Mouse (Mus musculus): ENCODE data around the gene Crmp1.

Crmp1 gene

DNA sequence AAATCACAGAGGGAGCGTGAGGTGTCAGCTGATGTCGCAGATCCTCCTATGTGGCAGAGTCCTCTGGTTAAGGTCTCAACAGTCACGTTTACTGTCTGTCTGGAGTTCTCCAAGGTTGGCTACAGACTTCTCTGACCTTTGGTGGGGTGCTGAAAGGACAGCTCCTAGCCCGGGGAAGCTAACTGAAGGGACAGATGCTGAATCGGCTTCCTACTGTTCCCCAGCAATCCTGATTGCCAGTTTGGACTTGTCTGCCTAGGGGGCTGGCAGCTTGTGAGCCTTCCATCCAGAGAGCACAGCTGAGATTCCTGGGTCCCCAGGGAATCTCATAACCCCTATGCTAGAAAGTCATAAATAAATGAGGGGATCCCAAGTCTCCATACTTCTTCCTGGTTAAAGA is 1.2 kb upstream of the Crmp1 start:
- no peak for DNase-seq (ENCODE audit: low spot score in 2 of 2)

DNA sequence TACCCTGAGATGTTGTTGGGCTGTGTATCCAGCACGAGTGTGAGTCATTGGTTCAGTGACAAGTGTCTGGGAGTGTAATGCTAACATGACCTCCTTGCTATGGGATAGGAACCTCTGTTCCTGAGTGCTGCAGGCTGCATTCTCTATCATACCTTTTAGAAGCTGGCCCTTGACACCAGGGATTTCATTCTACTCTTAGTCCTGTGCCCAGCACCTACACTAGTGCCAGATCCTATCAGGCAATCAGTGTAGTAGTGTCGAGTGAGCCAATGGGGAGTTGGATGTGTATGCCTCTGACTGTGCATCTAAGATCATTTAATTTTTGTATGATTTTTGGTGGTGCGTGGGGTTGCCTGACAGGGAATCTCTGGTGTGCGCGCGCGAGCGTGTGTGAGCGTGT is 516 bp upstream of the Crmp1 start:
- no peak for DNase-seq (ENCODE audit: low spot score in 2 of 2)

DNA sequence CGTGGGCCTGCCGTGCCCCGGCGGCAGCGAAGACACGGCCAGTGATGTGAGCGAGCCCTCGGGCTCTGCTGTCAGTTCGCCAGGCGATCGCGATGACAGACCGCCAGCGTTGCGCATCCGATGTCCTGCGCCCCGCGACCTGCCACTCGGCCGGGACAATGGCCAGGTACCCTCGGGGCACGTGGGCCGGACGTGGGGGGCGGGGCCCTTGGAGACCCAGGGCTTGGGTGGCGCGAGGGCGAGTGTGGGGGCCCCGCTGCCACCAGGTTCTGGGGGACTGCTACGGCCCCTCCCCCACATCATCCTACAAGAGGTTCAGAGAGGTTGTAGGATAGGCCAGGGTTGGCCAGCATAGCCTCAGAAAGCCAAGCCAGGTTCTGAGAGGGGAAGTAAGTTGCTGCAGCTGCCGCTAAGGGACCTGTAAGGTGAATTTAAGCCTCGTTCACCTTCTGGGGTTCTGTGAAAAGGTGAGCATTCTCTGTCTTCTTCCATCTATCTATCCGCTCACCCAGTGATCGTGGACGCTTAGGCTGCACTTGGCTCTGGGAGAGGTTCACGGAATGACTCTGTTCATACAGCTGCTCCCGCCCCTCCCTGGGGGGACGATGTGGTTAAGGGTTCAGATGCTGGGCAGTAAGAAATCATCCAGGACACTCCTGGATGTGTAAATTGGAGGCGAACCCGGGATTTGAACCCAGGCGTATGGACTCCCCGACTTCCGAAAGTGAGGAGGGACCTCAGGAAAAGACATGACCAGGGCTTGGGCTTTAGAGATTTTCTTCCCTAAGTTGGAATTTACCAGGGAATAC is 824 bp downstream of the Crmp1 start:
- no peak for DNase-seq (ENCODE audit: low spot score in 2 of 2)

DNA sequence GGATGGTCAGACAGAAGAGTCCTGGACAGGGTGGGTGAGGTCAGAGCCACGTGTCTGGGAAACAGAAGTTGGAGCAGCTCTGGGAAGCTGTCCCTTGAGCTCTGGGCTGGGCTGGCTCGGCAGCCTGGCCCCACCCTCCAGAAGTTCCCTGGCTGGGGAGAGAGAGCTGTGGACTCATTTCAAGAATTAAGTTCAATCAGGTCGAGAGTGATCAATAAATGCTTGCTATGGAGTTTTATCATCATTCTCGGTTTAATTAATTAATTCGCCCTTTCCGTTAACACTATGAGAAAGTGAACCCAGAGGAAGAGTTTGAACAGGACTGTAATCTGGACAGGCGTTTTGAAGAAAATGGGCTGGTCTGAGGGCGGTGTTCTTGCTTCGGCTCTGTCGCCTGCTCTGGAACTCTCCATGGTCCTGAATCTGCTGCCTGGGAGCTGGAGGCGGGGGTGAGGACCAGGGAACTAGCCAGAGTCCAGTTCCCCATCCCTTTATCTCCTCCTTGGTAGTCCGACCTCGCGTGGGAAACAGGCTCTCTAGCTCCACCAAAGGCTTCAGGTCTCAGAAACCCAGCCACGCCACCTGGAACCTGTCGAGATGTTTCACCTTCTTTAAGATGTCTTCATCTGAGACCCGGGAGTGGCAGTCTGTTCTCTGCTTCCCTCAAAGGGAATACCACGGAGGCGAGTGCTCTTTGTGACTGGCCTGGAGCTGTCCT is 1.6 kb downstream of the Crmp1 start:
- peak in 1 of 2 experiments; percentile 13 for DNase-seq (ENCODE audit: low spot score in 2 of 2)

DNA sequence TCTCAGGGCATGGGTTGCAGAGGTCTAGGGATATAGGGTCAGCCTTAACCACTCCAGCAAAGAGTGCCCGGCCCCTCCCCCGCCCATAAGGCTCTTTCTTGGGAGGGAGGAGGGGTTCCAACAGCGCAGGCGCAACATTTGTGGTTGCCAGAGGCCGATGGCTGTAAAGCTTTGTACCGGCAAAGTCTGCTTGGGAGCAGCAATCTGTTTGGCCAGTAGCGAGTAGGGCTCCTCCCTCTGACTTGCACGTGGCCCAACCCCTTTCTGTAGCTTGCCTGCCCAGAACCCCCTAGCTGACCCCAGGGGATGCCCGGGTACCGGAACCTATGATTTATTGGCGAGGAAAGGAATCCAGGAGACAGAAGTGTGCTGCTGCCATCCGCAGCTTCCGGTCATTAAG is 2.4 kb downstream of the Crmp1 start:
- no peak for DNase-seq (ENCODE audit: low spot score in 2 of 2)

DNA sequence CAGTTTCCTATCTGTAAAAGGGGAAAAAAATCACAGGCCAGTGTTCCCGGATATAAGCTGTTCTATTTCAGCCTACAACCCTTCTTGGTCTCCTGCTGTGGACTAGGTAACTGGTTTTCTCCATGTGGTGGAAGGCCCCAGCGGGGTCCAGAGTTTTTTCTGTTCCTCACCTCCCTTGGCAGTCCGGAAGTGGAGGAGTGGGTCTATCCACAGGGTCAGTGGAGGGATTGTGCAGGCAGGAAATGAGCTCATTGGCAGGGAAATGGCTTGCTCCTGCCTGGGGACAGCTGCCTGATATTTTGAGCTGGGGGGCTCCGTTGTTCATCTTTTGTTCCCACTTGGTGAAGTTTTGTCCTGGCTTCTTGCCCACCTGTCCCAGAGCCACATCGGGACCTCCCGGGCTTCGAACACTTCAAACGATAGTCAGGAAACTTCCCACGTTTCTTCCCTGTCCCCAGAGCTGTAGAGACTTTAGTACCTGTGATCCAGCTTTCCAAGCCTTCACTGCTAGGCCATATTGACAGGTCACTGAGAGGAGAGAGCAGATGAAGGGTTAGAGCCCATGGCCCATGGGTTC is 3.0 kb downstream of the Crmp1 start:
- no peak for DNase-seq (ENCODE audit: low spot score in 2 of 2)

DNA sequence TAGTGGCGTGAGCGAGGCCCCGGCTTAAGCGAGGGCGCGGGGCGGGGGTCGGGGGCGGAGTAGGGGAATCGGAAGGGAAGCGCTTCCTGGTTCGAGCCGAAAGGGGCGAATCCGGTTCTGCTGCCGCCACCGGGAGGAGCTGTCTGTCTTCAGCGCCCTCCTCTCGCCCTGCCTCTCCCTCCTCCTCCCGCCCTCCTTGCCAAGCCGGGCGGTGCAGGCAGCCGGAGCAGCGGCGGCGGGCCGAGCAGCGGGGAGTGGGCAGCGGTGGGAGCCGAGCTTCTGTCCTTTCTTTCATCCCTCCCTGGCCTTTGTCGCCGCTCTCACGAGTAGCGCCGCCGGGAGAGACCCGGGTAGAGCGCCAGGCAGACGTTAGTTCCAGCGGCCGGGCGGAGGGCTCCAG is 3.9 kb downstream of the Crmp1 start:
- no peak for DNase-seq (ENCODE audit: low spot score in 2 of 2)

DNA sequence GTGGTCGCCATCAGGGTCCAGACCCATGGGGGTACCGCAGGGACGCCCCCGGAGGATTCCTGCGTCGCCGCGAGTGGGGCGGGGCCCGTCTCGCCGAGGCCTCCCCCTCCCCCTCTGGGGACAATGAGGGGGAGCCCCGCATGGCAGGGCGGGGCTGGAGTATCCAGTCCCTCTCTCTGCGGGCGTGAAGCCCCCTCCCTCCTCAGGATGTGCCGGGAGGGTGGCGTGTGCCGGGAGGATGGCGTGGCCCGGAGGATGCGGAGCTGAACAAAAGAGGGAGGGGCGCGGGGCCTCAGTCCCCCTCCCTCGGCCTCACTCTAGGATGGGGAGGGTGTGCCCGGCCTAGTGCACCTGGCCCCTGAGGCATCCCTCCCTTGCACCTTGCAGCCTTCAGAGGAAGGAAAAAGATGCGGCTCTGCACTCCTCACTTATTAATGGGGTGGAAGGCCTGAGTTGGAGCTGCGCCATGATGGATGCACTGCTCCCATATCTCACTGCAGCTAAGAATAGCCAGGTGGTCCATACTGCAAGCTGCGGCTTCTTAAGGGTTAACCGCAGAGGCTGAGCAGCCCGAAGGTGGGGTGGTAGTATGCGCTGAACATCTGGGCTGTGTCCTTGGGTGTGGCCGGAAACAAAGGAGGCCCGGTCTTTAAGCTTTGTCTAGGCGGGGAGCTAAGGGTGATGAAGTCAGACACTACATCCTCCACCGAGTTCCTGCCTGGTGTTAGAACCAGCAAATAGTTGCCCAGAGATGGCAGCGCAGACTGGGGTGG is 4.6 kb downstream of the Crmp1 start:
- DNase-seq (ENCODE audit: low spot score in 2 of 2), result no peak

DNA sequence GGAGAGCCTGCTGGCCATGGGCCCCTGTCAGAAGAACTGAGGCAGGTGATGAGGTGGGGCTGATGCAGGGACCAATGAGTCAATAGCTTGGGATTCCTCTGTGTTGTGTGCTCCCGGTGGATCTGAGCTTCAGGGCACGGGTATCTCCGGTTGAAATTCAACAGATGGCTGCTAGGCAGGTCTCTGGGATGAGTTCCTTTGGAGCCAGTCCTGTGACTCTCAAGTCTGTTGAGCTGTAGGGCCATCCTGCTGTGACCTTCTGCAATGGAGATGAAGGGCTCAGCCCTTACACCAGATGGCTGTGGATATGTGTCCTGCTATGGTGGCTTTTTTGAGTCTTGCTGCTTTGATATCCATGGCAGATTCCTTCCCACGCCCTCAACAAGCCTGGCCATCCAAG is 5.7 kb downstream of the Crmp1 start:
- no peak for DNase-seq (ENCODE audit: low spot score in 2 of 2)

DNA sequence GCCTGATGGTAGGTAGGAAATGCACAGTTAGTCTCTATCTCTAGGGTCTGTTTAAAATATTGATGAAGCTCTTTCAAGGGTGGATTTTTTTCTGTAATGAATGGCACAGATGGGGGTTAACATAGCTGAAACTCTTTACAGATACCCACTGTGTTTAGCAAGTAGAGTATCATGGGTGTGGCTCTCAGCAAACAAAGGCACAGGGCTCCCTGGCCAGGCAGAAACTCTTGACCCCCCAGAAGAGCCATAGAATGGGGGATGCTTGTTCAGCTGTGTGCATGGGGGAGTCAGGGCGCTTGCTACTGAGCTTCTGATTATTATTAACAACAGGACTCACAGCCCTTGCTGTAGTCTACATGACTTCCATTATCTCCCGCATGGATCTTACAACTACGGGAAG is 7.1 kb downstream of the Crmp1 start:
- no peak for DNase-seq (ENCODE audit: low spot score in 2 of 2)

DNA sequence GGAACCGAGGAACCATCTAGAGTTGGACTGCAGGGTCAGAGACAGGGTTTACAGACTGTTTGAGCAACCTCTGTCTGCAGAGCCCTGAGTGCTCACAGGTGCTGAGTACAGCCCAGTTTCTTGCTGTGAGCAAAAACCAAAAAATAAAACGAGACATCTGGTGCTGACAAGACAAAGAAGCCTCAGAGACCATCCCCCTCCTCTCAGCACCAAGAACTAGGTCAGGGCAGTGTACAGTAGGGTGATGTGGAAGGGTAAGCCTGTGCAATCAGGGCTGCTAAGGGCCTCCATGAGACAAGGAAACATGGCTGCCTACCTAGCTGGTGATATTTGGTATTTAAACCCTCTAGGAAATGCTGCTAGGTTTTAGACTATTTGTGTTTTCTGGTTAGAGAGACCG is 9.9 kb downstream of the Crmp1 start:
- no peak for DNase-seq (ENCODE audit: low spot score in 2 of 2)

DNA sequence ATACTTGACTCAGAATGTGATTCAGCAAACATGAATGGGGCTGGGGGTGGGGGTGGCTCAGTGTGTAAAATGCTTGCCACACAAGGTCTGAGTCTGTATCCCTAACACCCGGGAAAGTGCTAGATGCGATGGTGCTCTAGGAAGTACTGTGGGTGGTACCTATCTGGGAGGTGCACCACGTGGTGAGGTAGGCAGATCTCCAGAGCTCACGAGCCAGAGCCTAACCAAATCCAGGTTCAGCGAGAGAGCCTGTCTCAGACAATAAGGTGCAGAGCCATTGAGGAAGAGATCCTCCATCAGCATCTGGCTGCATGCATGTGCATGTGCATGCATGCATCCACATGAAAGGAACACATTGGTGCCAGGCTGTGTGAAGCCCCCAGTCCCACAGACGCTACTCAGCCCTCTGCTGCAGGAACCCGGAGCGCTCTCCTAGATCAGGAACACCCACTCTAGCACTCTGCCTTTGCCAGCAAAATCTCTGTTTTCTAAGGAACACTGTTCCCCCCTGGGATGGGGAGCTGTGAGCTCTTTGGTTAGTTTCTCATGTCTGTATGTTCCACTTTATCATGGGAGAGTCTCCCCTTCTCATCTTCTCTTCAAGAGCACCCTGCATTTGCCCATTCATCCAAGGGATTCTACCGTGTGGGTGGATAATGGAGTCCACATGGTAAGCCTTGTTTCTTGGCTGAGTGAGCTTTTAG is 10.5 kb downstream of the Crmp1 start:
- no peak for DNase-seq (ENCODE audit: low spot score in 2 of 2)

DNA sequence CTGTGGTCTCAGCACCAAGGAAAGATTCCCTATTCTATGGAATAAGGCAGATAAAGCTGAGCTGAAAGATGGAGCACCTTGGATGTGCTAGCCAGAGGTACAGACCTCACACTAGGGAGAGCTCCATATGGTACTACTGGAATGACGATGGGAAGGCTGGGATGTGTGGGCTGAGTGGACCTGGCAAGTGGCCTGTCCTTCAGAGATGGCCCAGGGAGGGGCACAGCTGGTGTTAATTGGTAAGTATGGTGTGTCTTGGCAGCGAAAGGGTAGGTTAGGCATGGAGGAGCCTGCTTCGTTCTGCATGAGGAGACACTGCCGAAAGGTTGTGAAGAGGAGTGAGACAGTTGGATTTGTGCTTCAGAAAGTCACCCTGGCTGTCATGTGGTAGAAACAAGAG is 12.8 kb downstream of the Crmp1 start:
- DNase-seq (ENCODE audit: low spot score in 2 of 2), result no peak

DNA sequence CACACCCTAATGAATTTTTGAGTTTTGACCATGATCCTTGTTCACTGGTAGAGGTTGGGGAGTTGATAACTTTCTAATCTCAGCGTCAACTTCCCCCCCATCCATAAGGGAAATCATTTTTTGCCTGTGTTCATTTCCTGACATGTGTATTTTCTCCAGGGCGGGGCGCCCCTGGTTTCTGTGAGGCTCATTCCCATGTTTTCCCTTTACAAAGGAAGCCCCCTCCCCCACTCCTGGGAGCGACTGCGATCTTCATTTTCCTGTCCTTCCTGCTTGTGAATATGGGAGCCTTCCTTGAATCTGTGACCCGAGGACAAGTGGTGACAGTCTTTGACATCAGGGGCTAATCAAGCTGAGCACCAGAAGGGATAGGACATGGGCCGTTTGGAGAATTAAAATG is 15.1 kb downstream of the Crmp1 start:
- DNase-seq (ENCODE audit: low spot score in 2 of 2), result no peak

DNA sequence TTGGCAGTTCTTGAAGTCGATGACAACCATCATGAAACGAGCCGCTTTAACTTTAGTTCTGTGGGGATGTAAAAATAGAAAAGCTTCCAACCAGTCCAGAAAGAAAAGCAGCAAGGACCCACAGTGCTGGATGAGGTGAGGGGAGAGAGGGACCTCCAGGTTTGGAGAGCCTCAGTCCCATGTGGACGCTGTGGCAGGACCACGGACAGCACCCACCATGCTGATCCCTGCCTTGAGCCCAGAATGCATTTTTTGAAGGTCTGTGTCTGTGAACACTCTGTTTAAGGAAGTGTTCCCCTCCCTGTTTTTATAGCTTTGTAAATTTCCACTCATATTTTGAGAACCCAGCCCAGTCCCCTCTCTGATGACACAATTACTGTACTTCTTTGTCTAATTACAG is 15.5 kb downstream of the Crmp1 start:
- DNase-seq (ENCODE audit: low spot score in 2 of 2), result no peak

DNA sequence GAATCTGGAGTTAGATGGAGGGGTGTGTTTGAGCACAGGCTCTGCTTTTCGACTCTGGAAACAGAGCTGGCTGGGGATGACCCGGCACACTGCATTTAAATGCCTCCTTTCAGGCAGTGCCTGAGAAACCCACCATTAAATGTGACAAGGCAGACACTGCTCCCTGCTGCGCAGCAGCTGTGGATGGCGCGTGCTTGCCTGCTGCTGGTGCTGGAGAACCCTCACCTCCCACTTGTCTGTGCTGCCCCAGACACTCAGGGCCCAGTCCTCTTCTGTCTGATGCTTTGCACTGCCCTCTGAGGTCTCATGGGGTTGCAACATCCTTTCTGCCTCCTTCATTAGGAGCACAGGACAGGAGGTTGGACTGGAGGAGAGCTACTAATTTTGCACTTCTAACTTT is 20.0 kb downstream of the Crmp1 start:
- no peak for DNase-seq (ENCODE audit: low spot score in 2 of 2)

DNA sequence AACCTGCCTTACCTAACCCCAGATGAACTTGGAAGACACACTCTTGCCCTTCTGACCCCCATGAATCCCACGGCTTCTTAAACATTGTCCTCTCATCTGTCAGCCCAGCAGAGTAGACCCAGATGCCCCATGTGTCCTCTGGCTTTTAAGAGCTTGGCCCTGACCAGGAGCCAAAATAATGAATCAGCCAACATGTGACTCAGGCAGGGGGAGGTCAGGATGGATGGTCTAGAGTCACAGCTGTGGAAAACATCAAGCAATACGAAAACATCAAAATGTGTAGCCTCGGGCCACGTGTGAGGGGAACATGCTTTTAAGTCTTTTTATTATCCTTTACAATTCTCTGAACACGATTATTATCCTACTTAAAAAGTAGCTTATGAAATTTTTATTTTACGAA is 22.1 kb downstream of the Crmp1 start:
- DNase-seq (ENCODE audit: low spot score in 2 of 2), result no peak

DNA sequence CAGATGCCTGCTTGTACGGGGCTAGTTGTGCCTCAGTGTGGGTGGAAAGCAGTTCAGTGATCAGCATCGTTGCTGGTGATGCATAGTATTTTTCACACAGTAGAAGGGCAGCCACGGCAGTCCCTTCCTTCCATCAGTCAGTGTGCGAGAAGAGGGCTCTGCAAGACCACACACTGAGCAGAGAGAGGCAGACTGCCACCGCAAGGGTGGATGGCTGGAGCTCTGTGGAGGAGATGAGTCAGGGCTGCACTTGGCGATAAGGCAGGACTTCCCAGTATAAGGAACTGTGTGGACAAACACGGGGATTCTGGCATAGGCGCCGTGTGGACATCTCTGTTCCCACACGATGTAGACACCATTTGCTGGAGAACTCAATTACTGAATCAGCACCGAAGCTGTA is 39.3 kb downstream of the Crmp1 start:
- no peak for DNase-seq (ENCODE audit: low spot score in 2 of 2)

DNA sequence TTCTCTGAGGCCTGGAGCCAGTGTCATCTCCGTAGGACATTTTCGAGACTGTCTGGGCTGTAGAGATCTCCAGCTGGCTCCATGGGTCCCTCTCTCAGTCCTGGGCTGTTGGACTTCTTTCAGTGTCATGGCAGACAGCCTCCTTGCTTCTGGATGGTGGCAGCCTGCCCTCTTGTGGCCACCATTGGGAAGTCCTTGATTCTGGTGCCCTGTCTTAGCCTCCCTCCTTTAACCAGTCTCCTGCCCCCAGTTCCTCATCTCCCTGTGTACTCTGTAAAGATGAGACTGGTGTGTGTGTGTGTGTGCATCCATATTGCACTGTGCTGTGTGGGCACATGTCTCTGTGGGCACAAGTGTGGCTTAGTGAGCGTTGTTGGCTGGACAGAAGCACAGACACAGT is 46.6 kb downstream of the Crmp1 start:
- DNase-seq (ENCODE audit: low spot score in 2 of 2), result peak in 1 of 2 experiments; percentile 5

DNA sequence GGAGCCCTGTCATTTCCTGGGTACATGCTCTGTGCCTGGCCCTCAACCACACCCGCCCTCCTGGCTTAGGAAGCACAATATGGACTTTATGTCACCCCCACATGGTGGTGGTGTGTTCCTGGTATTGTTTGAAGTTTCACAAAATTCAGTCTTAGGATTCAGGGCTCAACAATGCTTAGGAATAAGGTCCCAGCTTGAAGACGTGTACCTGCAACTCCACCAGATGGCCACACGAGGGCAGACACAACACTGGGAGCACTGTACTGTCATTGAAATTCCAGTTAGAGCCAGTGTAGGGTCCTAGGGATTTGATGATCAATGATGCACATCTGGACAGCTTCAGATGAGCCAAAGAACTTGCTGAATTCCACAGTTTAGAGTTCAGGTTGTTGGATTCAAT is 47.5 kb downstream of the Crmp1 start:
- no peak for DNase-seq (ENCODE audit: low spot score in 2 of 2)

DNA sequence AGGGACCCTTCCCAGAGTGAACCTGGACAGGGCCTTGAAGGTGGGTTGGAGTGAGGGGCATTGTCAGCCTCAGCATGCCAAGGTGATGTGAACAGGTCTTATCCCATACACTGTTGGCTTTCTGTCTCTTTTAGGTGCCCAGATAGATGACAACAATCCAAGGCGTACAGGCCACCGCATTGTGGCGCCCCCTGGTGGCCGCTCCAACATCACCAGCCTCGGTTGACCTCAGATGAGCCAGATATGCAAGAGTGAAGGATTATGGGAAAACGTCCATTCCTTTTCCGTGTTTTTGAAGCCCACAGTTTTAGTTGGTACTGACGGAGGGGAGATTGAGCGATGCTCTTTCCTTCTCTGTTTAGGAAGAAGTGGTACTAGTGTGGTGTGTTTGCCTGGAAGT is 49.2 kb downstream of the Crmp1 start:
- DNase-seq (ENCODE audit: low spot score in 2 of 2), result no peak

DNA sequence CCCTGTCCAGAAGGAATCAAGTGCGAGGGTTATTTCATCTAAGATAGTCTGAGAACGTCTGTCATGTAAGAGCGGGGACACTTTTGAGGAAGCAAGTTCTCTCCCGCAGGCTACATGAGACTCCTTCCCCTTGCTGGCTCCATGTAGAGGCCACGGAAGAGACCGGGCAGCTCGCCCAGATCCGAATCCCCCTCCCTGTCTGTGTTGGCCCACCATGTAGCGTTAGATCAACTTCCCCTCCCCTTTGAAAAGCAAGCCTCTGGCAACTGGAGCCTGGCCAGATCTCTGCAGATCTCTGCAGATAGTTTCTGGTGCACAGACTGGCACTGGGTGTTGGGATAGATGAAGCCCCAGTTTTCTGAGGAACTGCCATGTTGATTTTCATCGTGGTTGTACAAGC is 55.0 kb downstream of the Crmp1 start:
- DNase-seq (ENCODE audit: low spot score in 2 of 2), result no peak
